Mouse (Mus musculus): ENCODE results near the gene Pik3ap1.
A peak's percentile ranks its signal among the peaks of the same experiment; 100 is the strongest.
"Not testable (repeated sequence)": the region's sequence is repeated elsewhere in the genome, so short reads cannot be mapped to it uniquely, and the experiment has no call there.

The Pik3ap1 gene

GRCm38 (mm10) chr19:41384922-41385508 is at the start of gene Pik3ap1:
Gene Pik3ap1, minus strand, starts transcription at chr19:41385102.
- DNase-seq, result peak; percentile 74 to 75

GRCm38 (mm10) chr19:41431512-41432164 is 46.7 kb upstream of the Pik3ap1 start:
- not testable (repeated sequence) for DNase-seq

GRCm38 (mm10) chr19:41425927-41426772 is 41.2 kb upstream of the Pik3ap1 start:
- not testable (repeated sequence) for DNase-seq

- no peak for DNase-seq
These were observed 36.4 kb upstream of the Pik3ap1 start for GRCm38 (mm10) chr19:41421264-41421663.

DNA sequence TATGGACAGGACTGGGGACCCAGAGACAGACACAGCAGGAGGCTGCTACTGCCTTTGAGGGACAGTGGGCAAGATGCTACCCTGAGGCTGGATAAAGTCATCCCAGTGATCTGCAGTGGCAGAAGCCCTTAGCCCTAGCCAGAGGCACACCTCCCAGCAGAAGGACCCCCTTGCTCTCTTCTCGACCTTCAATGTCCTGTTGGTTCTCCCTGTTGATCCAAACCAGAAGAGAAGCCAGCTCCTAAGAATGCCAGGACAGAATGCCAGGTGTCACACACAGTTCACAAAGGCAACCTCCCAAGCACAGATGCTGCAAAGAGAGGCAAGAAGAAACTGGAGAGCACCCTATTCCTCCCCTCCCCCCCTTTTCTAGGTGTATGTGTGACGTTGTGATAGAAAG is 33.9 kb upstream of the Pik3ap1 start:
- no peak for DNase-seq

GRCm38 (mm10) chr19:41417995-41418394 is 33.1 kb upstream of the Pik3ap1 start:
- peak in 1 of 2 experiments; percentile 21 for DNase-seq

GRCm38 (mm10) chr19:41416201-41416600 is 31.3 kb upstream of the Pik3ap1 start:
- no peak for DNase-seq

DNA sequence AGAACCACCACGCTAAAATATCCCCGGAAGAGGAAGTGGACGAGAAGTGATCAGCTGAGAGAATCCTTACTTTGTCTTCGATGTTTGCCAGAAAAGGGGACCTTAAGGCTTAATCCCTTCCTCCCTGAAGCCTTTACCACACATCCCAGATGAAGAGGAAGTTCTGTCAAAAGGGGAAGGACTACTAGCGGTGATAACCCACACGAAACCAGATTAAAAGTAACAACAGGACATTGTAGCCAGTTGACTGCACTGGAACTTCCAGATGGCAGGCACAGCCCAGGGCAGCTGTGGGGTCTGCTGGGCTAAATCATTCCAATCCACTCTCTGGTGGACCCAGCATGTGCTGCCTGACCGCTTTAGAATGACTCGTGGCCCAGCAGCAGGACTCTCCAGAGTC is 17.7 kb upstream of the Pik3ap1 start:
- DNase-seq, result peak in 1 of 2 experiments; percentile 10

DNA sequence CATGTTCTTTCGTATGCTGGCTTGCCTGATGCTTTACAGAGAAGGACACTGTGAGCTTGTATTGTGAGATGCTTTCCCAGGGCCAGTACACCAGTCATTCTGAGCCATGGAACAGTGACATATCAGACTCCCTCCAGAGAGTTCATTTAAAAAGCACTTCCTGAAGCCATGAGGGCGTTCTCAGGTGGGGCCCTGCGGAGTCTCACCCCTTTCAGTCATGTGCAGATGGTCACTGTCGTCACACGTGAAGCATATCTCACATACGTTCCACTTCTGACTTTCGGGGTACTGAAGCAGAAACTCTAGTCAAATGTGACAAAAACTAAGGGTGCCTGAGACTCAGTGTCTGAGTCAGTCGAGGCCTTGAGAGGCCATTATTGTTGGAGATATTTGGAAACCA is 6.0 kb upstream of the Pik3ap1 start:
- no peak for DNase-seq

GRCm38 (mm10) chr19:41389351-41389750 is 4.4 kb upstream of the Pik3ap1 start:
- DNase-seq, result no peak

DNA sequence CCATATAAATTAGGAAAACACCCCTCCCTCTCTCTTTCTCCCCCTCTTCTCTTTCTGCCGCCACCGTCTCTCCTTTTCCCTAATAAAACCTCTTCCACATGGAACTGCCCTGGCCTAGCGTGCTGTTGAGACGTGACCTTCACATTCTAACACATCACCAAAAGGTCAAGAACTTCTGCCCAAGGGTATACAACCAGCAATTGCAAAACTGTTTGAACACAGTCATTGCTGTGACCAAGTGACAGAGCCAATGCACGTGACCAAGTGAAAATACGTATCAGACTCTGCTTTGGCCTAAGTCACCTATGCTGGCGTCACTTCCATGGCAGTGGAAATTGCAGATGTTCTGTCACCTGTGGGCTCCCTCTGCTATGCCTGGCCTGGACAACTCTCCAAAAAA is 3.3 kb upstream of the Pik3ap1 start:
- DNase-seq, result no peak

GRCm38 (mm10) chr19:41387262-41387661 is 2.4 kb upstream of the Pik3ap1 start:
- DNase-seq, result no peak

GRCm38 (mm10) chr19:41384406-41384851 is 473 bp downstream of the Pik3ap1 start:
- DNase-seq, result peak in 1 of 2 experiments; percentile 35

DNA sequence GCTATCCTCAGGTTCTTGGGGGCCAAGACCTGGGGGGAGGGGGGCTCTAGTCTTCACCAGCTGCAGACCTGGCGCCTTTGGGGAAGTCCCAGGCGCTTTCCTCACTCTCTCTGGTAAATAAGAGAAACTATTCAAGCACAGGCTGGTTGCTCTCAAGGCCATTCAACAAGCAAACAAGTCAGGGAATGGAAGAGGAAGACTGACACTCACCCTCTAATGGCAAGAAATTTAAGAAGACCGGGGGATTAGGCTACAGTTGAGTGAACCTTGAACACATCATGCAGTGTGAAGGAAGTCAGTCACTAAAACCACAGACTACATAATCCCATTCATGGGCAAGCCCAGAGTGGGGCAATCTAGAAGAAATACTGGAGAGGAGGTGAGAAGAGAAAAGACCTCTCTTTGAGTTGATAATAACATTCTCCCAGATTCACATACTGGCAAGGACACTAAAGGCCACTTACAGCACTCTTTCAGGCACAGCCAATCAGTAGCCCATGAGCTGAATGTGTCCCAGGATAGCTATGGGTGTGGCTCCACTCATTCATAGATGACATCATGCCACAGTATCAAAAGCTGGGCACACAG is 2.4 kb downstream of the Pik3ap1 start:
- no peak for DNase-seq

GRCm38 (mm10) chr19:41381581-41382239 is 3.2 kb downstream of the Pik3ap1 start:
- no peak for DNase-seq

GRCm38 (mm10) chr19:41379195-41379594 is 5.7 kb downstream of the Pik3ap1 start:
- peak in 1 of 2 experiments; percentile 50 for DNase-seq

DNA sequence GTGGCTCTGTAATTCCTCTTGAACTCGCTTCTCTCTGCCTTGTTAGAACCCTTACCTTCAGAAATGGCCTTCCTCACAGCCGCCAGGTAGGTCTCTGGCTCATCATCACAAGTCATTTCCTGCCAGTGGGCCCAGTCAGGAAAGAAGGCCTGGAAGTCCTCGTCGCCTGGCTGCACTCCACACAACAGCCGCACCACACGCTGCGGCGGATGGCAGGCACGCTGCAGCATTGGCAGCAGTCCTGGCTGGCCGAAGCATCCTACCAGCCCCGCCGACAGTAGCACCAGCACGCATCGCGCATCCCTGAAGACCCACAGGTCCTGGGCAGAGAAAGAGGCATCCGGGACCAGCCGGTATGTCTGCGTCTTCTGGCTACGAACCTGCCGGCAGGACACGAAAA is 9.1 kb downstream of the Pik3ap1 start:
- DNase-seq, result no peak

- no peak for DNase-seq
These were observed 9.8 kb downstream of the Pik3ap1 start for GRCm38 (mm10) chr19:41375096-41375495.

GRCm38 (mm10) chr19:41374658-41375057 is 10.2 kb downstream of the Pik3ap1 start:
- DNase-seq, result no peak

DNA sequence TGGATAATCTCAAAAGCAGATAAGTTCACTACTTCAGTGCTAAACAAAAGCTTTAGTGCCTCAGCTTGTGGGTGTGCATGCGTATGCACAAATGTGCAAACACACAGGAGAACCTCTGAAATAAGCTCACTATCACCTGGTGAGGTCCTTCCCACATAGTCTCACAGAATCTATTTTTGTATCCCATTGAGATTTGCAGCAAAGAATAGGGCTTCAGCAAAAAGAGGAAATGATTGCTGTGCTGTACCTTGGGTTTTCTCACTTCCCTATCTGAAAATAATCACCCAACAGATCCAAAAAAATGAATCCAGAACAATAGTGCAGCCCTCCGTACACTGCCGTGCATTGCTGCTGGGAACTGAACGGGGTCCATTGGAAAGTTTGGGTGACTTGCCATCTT is 12.6 kb downstream of the Pik3ap1 start:
- DNase-seq, result no peak

- DNase-seq, result no peak
These were observed 13.5 kb downstream of the Pik3ap1 start for GRCm38 (mm10) chr19:41371373-41371772.

- peak in 1 of 2 experiments; percentile 24 for DNase-seq
These were observed 15.1 kb downstream of the Pik3ap1 start for GRCm38 (mm10) chr19:41369557-41370460.

Data from lung, postnatal 4 days (tissue).